Mouse (Mus musculus): ENCODE measurements around the gene Cacna2d3.

Gene Cacna2d3

DNA sequence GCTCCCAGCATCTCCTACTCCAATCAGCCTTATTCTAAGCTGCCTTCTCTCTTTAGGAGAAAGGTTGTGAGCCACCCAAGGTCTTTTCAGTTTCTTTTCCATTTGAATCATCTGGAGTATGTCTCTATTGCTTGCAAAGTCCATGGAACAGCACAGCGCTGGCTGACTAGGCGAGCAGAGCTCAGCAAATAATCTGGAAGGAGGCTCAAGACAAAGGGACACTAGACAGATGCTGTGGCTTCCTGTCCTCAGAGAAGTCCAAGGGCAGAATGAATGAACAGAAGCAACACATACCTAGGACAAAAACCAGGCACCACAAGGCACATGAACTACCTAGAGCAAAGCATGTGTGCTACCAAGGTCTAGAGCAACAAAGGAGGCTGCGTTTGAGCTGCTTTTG lies 328.8 kb downstream of the Cacna2d3 start:
- no peak for DNase-seq (ENCODE audit: inconsistent ontology term)

DNA sequence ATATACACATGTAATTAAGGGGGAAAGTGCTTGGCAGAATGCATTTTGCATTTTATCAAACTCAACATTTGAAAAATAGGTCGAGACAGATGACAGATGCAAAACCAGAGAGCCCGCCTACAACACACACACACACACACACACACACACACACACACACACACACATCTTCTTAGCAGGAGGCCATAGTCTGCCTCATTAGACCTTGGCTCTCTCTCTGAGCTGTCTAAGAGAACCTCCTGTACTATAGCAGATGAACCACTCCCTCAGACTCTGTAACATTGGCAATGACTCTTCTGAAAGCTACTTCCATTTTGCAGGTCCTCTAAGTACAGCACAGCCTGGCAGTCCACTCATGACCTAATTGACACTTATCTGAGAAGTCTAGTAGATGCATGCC lies 330.2 kb downstream of the Cacna2d3 start:
- DNase-seq (ENCODE audit: inconsistent ontology term), result no peak

DNA sequence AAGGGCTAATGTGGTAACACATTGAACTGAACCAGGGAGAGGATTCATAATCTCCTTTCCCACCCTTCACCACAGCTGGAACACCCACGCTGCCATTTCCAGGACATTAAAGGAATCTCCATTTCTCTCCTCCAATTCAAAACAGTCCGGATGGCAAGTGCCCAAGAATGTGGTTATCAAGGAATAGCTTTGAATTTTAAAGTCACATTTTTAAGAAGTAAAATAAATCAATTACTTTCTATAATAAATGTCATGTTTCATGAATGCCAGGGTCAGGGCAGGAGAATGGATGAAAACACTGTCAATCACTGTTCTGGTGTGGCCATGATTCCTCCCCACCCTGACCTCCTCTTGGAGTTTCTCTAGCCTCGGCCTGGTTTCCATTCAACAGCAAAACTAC lies 333.9 kb downstream of the Cacna2d3 start:
- DNase-seq (ENCODE audit: inconsistent ontology term), result no peak

DNA sequence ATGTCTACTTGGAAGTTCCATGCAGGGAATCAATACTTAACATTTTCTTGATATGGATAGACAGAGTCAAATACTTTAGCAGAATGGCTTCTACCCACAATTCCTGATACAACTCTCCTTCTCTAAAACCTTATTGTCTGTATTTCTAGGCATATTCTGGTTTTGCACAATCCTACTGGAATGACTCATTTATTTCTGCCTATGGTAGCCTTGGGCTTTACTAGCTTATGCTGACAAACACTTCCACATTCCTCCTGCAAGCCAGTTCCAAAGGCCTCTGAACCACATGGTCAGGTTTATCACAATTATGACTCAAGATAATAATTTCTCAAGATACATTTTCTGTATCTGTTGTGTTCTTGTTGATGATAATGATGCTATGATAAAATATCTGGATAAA lies 336.2 kb downstream of the Cacna2d3 start:
- peak; percentile 63 for DNase-seq (ENCODE audit: inconsistent ontology term)

DNA sequence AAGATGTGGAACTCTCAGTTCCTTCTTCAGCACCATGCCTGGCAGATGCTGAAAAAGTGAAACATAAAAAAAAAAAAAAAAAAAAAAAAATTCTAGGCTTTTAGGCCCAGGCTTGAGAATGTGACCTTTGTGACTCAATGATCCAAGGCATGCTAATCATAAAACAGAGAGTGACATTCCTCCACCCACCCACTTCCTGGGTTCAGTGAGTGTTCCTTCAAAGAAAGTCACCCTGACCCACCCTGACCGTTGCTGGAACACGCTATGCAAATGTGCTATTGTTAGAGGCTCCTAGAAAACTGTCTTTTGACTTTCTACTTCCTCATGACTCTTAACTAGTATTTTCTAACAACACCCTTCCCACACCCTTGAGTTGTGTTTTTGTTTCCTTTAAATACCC lies 338.9 kb downstream of the Cacna2d3 start:
- no peak for DNase-seq (ENCODE audit: inconsistent ontology term)

DNA sequence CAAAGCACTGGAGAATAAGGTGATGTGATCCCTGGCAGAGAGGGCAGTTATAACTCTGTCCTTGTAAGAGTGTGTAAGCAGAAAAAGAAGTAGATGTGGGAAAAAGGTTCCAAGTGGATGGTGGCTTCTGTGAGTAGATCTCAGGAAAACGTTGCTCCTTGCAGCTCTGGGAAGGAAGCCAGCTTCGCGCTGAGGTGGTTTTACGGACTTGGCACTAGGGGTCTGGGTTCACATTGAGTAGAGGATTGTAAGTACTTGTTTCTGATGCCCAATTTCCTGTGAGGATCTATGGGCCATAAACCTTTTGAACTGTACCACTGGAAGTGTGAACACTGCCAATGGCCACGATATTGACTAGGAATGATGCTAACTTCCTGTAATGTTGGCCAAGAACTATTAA lies 354.8 kb downstream of the Cacna2d3 start:
- DNase-seq (ENCODE audit: inconsistent ontology term), result no peak

DNA sequence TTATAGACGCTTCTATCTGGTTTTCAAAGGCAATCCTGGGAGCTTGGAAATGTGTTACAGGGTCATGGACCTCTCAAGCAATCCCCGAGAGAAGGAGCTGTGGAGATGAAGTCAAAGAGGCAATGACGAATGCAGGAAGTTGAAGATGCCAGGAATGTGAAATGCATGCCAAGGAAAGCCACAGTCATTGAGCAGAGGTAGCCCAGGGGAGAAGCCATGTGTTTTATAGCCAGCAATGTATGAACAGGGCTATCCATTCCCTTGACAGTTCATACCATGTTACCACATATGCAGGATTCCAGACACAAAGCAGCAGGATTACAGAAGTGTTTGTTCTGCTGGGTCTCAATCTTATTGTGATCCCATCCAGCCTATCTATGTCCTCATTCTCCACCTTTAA lies 359.2 kb downstream of the Cacna2d3 start:
- peak; percentile 47 for DNase-seq (ENCODE audit: inconsistent ontology term)

DNA sequence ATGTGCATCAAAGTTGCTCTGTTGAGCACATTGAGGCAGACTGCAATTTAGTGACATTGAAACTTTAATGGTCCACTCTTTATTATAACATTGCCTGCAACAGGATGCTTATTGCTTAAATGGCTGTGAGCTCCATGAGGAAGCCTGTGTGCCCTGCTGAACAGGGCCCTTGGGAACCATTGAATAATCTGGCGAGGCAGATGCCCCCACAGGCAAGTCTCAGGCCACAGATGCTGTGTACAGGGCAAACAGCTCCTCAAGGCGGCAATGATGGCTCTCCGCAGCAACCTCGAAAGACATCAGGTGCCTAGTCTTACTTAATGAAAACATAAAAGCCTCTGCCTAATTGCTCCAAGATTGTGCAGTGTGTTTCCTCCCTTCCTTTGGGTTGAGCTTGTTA lies 371.0 kb downstream of the Cacna2d3 start:
- no peak for DNase-seq (ENCODE audit: inconsistent ontology term)

DNA sequence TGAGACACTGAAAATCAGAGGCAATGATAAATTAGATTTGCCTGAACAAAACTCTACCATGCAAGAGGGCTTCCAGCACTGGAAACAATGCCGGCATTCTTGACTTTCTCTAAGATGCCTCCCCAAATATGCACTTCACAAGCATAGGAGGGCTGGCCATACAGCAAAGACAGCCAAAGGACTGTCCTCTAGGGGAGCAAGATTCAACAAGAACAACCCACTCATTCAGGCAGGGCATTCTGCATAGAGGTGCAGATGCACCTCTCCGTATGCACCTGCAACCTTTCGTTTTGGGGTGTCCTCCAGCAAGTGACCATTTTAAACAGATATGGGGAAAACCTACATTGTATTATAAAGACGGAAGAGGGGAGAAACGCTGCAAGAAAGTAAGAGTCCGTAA lies 380.1 kb downstream of the Cacna2d3 start:
- no peak for DNase-seq (ENCODE audit: inconsistent ontology term)

DNA sequence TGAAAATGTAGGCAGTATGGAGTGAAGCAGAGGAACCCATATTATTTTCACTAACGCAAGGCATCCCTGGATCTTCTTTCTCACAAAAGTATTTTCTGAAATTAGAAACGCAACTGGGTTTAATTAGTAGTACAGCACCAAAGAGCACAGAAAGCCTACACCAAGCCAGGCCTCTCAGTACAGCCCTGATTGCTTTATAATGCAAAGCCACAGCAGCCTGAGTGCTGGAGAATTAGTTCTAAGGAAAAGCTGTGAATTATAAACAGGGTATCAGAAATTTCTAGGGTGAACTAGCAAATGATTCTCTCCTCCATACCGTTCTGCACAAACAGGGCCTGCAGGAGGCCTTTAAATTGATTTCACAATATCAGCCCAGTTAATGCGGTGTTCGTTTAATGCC lies 380.9 kb downstream of the Cacna2d3 start:
- DNase-seq (ENCODE audit: inconsistent ontology term), result no peak

DNA sequence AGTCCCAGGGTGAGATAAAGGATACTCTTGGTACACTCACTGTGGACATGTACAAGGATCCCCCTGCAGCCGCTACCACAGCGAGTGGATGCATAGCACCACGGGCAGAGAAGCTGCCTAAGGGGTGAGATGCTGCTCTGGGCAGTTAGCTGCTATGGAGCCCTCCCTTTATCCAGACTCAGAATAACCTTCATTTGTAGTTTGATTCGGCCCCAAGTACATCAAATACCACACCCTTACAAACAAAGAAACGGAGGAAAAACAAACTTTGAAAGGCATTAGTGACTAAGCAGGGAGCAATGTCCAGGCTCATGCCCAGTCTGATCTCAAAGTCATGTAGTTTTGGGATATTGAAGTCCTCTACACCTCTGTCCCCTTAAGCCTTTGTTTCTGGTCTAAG lies 386.8 kb downstream of the Cacna2d3 start:
- DNase-seq (ENCODE audit: inconsistent ontology term), result peak; percentile 20

DNA sequence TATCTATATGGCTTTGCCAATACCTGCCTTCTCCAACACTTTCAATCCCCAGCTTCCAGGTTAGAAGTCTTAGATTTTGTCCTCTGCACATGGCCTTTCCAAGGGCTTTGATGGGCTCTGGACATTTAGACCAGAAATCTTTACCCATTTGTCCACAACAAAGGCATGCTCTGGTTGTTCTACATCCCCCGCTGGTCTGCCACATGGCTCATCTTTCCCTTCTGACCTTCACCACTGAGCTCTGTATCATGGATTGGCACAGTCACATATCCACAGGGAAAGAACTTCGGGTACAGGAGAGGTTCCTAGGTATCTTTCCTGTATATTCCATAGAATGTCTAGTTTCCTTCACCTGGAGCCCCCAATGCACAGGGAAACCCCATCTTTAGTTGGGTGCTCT lies 387.4 kb downstream of the Cacna2d3 start:
- DNase-seq (ENCODE audit: inconsistent ontology term), result no peak

DNA sequence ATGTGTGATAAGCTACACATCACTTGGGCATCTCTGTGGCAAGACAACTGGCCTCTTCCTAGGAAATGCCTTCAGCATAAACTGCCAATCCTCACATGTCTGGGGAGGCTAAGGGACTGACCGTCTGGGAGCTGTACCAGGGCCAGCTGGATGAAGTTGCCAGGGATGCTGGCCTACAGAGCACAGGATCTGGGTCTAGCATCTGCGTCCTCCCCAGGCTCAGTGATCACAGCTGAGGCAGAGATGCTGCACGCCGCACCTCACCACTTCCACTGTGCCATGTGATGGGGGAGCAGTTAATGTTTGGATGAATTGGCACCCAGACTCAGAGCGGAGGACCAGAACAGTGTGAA lies 397.3 kb downstream of the Cacna2d3 start:
- no peak for DNase-seq (ENCODE audit: inconsistent ontology term)

DNA sequence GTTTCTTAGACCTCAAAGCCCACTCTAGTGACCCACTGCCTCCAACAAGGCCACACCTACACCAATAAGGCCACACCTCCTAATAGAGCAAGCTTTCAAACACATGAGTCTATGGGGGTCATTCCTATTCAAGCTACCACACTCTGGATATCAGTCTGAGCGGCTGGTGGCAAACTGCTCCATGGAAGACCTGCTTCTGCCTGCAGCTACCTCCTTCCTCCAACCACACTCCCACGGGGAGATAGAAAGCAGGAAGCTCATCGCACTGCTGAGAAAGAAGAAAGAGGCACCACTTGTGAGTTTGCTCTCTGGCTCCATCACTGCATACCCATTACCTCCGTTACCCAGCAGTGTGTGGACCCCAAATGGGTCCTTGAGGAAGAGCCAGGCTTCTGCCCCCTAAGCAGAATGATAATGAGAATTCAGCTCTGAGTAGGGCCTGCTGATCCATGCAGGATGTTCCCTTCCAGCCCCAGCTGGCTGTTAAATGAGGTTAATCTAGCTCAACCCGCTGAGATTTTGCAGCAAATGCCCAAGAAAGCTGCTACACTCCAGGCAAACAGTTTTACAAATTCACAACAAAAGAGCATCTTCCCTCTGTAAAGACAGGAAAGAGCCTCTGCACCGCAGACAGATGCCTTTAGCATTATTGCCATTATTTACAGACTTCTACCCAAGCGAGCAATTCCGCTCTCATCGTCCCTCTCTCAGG lies 397.8 kb downstream of the Cacna2d3 start:
- DNase-seq (ENCODE audit: inconsistent ontology term), result no peak

DNA sequence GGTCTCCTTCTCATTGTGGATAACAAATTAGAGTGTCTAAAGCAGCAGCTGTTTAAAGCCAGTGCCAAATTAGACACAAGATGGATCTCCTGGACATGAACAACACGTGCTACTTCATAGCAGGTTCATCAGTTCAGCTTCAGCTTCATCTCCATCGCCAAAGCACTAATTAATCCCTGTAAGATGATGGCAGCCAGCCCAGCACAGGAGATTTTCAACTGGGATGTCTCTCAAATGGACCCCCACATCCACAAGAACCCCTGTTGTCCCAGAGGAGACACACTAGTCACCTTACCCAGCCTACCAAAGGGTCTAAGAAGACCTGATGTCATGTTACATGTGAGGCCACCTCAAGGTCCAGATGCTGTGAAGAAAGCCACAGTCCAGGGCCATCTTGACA lies 408.2 kb downstream of the Cacna2d3 start:
- DNase-seq (ENCODE audit: inconsistent ontology term), result no peak

DNA sequence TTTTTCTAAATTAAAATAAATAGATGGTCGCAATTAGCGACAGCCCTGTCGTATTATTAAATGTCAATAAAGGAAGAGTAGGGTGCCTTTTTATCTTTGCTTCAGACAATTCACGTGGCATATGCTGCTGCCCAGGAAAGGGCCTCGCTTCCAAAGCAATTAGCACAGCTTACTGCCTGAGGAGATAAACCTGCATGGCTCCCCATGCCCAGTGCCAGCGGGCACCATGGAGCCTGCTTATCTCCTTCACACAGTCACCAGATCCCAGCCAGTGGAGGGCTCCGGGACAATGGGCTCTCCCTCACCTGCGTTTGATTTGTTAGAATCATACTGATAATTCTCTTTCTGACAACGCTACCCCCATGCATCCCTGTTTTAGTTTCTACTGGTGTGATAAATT lies 416.0 kb downstream of the Cacna2d3 start:
- DNase-seq (ENCODE audit: inconsistent ontology term), result no peak

DNA sequence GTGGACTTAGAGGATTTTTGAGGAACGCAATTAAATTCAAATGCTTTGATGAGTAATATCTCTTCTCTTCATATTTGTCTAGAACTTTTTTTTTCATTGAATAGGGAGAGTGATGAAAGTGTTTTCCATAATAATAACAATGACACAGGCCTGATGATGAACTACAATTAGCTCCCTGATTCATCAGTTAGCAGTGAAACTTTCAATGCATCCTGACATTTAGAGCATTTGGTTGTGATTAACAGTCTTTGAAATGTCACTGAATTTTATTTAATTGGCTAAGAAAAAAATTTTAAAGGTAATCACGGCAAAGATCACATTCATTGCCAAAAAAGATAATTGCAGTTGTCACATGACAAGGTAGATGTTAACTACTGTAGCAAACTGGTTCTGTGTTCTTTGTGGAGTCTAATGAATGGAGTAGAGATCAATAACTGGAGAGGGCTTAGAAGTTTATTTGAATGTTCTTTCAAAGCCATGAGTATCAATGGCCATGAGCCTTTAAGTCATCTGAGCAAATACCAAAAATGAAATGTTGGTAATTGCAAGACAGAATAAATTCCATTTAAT lies 425.4 kb downstream of the Cacna2d3 start:
- peak; percentile 71 for DNase-seq (ENCODE audit: inconsistent ontology term)

DNA sequence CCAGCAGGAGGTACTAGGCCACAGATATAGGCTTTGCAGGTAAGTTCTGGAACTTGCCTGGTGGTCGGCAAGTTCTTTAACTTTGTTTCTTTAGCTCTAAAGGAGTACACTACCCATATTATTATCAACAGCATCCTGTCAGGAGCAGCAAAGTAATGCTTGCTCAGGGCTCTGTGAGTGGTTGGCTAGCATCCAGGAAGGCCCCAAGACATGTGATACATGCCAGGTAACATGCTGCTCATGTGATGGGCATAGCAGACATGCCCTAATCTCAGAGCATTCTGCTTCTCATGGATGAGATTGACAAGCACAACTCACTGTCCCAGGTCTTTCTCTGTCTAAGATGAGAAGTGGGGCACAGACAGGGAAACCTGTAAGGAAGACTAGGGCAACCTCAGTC lies 442.8 kb downstream of the Cacna2d3 start:
- DNase-seq (ENCODE audit: inconsistent ontology term), result no peak

DNA sequence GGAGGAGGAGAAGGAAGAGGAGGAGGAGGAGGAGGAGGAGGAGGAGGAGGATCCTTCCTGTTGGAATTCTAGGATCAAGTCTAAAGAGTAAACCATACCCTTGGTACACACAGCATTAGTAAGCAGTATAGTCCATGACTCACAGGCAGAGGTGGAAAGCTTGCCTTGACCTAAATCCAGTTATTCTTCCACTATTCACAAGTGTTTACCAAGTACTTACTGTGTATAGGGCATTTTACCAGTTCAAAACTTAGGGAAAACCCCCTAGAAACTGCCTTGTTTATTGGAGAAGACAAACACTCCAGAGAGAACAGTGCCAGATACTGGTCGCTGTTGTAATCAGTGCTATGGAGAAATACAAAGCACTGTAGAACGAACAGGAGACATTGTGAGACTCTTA lies 443.3 kb downstream of the Cacna2d3 start:
- DNase-seq (ENCODE audit: inconsistent ontology term), result no peak

DNA sequence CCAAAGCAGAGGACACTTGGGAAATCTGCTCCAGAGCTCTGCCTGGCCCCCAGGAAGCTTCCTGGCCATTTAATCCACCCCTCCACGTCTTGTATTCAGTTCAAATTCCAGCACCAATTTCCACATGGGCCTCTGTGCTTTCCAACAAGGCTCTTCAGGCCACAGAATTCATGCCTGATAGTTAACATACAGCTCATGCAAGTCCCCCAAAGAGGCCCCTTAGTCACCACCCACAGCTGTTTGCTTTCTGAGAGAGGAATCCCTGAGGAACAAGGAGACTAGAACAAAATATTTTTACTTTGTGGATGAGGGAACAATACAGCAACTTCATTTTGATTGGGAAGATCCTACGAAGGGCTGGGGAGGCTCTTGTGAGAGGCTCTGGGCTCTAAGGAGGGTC lies 444.0 kb downstream of the Cacna2d3 start:
- DNase-seq (ENCODE audit: inconsistent ontology term), result no peak

DNA sequence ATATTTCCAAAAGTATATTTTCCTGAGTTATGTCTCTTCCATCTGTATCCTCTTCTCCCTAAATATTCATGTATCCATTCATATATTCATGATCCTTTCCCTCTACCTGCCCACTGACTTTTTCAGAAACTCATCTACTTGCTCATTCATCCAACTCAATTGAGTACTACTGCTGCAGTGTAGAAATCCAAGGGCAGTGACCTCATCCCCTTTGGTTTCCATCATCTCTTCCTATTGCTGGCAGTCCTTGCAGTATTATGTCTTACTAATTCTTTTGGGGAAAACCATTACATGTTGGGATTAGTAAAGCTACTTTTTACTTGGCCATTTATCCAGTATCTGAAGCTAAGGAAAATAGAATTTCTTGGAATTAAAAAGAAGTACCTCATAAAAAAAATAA lies 447.8 kb downstream of the Cacna2d3 start:
- DNase-seq (ENCODE audit: inconsistent ontology term), result no peak

DNA sequence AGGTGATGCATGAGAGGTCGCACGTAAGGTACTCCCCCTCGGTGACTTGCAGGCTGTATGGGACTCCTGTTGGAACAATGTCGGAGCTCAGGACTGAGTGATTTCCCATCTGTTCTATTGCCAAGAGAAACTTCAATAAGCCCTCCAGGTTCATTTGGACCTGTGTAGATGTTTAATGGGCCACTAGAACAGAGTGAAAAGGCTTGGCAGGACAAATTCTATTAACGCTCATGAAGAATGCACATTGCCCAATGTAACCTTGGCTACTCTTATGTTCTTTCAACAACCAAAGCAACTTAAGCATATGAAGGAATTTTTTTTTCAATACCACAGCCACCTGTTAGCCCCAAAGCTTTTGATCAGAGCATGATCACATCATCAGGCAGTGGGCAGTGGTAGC lies 451.1 kb downstream of the Cacna2d3 start:
- DNase-seq (ENCODE audit: inconsistent ontology term), result no peak

DNA sequence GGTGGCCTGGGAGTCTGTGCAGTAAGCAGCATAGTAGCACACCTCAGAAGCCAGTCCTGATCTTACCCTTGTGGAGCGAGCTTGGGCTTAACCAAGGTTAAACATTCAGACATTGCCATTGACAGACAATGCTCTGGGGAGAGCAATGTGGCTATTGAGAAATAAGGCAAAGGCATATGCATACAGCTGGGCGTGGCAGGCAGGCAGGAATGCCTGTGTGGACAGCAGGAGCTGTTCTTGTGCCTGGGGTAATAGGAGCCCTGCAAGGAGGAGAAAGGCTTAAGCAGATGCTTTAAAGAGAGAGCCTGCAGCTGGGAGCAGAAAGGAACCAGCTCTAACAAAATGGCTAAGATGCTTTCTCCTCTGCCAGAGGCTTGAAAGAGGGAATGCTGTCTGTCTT lies 451.8 kb downstream of the Cacna2d3 start:
- DNase-seq (ENCODE audit: inconsistent ontology term), result no peak

DNA sequence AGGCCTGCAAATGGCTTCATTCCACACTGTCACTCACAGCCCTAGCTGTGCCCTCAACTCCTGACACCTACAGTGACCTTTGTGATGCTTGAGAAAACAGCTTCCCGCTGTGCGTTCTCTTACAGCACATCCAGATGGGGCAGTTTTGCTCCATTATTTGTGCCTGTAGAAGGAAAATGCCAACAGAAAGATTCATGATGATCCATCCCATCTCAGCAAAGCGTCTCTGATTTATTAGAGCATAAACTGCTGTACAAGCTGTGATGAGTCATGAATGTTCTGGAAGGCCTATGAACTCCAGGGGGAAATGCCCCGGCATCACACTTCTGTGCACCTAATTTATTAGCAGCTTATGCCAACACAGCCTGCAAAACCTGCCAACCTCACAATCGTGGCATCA lies 453.1 kb downstream of the Cacna2d3 start:
- peak; percentile 91 for DNase-seq (ENCODE audit: inconsistent ontology term)
